Mouse (Mus musculus): ENCODE results near the gene Slc38a8. TPM values are rescaled to one million over a fixed set of nuclear protein-coding genes. Genes with fewer than 3 reads are reported as not detected.

The Slc38a8 gene
- total RNA-seq, 4 experiments from 2014 or later: not detected

GRCm38 (mm10) chr8:119487093-119487492, 14.4 kb downstream of the Slc38a8 start:
- no peak for DNase-seq (ENCODE audit: low spot score)

DNA sequence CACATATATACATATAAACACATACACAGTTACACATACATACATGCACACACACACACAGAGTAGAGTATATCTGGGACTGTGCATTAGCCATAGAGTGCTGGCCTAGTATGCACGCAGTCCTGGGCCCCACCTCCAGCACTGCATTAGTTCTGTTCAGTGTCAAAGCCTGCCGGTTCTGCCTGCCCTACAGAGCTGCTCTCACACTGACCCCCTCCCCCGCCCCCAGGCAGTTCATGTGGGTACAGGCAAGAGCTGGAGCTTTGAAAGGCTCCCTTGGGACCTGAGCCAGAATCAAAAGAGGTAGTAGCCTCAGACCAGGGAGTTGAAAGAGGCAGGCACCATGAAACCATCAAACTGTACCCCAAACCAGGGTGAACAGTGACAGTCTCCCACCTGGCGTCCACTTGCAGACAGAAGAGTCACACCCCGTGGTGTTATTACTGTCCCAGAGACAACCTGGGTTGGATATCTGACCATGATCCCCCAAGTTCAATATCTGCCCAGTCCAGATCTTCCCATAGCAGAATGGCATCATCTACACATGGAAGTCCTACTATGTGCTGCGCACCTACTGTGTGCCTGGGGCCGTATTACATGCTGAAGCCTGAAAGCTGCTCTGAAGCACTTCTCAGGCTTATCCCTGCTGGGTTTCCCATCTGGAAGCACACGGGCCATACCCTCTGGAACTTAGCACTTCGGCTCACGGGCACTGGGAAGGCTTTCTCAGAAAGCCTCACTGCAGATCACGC, 17.2 kb downstream of the Slc38a8 start:
- no peak for DNase-seq (ENCODE audit: low spot score)

DNA sequence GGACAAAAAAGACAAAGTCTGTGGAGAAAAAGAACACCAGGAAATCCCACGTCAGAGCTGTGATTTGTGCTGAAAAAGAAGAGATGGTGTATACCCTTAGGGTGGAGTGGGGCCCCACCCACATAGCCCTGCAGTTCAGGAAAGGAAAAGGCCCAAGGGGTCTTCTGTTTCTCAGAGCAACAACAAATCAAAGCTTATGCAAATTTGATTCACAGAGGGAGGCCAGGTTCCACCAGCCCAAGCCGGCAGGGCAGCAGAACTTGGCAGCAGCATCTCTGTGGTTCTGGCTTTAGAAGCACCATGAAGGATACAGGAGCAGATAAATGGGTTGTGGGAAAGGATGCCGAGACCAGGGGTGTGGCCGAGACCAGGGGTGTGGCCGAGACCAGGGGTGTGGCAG, 22.8 kb downstream of the Slc38a8 start:
- no peak for DNase-seq (ENCODE audit: low spot score)

- no peak for DNase-seq (ENCODE audit: low spot score)
Observed at GRCm38 (mm10) chr8:119468091-119468490, 33.4 kb downstream of the Slc38a8 start.

DNA sequence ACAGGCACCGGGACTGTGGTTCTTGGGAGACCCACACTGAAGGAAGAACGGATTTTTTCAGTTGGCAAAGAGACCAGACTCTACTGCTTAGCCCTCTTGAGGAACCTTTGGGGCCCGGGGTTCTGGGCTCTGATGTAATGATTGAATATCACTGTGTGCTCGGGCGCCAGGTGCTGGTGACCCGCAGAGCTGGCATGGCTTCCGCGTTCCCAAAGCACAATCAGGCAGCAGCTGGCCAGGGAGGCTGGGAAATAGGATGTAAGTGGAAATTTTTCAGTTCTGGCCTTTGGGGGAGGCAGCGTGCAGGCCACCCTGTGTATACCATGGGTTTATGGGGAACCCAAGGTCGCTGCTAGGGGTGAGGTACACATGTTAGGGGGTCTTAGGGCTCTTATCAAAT, 34.7 kb downstream of the Slc38a8 start:
- DNase-seq (ENCODE audit: low spot score): no peak

DNA sequence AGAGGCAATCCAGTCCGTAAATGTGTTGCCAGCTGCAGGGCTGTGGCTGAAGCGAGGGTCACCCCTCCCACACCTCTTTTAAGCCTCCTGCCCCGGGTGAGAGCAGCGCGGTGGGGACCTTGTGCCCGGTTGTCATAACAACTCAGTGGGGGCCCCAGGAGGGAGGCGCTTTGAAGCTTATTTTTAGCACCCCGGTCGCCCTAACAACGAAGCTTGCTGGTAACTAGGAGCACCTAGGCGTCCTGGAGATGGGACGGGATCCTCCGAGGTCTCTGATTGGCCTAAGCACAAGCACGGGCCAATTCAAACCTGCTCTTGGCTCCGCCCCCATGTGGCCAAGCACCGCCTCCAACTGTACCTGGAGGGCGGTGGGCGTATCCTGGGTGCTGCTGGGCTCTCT, 35.4 kb downstream of the Slc38a8 start:
- no peak for DNase-seq (ENCODE audit: low spot score)

GRCm38 (mm10) chr8:119463709-119464108, 37.8 kb downstream of the Slc38a8 start:
- DNase-seq (ENCODE audit: low spot score): no peak

DNA sequence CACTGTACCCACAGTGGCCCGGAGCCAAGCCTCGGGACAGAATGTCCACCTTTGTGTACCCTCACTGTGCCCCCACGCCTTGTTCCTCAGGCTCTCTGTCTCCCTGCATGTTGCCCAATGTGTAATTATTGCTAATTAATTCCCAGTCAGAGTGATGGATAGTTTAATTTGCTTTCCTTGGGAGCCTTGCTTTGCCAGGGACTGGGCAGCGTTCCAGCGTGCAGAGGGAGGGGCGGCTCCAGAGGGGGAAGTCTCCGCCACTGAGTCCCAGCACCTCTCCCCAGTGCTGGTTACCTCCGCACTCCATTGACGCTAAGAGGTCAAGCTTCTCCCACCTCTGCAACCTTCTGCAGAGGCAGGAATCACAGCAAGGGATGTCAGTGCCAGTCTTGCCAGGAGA, 40.1 kb downstream of the Slc38a8 start:
- no peak for DNase-seq (ENCODE audit: low spot score)

DNA sequence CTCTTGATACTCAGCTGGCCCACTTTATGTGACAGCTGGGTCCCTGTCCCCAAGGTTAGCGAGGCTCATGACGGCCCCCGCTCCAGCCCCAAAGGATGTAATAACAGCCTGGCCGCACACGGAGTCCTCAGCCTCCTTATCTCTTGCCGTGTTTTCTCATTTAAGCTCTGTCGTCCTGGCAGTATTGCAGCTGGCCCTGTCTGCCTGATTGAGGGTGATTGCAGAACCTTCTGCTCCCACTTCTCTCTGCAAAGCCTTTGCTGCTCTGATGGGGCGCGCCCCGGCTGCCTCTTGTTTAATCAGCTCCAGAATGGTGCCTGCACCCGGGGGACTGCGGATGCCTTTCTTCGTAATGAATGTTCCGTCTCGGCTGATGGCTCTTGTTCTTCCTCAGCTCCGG, 41.8 kb downstream of the Slc38a8 start:
- DNase-seq (ENCODE audit: low spot score): no peak

DNA sequence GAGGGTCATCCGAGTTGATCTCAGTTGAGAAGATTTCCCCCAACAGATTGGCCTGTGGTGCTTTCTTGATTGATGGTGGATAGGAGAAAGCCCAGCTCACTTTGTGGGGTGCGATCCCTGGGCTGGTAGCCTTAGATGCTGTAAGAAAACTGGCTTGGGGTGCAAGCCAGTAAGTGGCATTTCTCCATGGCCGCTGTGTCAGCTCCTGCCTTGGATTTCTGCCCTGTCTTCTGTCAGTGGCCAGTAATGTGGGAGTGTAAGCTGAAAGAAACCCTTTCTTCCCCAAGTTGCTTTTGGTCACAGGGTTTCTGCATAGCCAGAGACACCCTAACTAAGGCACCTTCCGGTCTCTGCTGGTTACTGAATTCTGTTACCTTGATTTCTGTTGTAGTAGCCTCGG, 45.5 kb downstream of the Slc38a8 start:
- DNase-seq (ENCODE audit: low spot score): no peak

- no peak for DNase-seq (ENCODE audit: low spot score)
Observed at GRCm38 (mm10) chr8:119452919-119453318, 48.6 kb downstream of the Slc38a8 start.

DNA sequence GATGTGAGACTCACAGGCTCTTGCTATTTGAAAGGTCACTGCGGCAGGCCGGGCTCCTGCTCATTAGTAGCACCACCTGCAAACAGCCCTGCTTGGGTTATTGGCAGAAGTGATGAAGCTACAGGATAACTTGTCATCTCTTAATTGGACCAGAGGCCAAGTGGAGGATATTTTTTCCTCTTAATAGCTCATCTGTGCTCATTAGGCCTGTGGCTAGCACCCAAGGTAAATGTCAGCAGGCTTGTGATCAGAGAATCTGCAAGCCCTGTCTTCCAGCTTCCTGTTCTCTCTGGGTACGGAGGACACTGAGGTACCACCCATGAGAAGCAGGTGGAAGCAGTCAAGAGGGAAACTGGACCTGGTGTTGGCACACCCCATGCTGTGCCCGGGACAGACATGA, 50.4 kb downstream of the Slc38a8 start:
- DNase-seq (ENCODE audit: low spot score): no peak

GRCm38 (mm10) chr8:119449627-119450026, 51.9 kb downstream of the Slc38a8 start:
- no peak for DNase-seq (ENCODE audit: low spot score)

GRCm38 (mm10) chr8:119447781-119448170, 53.7 kb downstream of the Slc38a8 start:
- DNase-seq (ENCODE audit: low spot score): no peak

DNA sequence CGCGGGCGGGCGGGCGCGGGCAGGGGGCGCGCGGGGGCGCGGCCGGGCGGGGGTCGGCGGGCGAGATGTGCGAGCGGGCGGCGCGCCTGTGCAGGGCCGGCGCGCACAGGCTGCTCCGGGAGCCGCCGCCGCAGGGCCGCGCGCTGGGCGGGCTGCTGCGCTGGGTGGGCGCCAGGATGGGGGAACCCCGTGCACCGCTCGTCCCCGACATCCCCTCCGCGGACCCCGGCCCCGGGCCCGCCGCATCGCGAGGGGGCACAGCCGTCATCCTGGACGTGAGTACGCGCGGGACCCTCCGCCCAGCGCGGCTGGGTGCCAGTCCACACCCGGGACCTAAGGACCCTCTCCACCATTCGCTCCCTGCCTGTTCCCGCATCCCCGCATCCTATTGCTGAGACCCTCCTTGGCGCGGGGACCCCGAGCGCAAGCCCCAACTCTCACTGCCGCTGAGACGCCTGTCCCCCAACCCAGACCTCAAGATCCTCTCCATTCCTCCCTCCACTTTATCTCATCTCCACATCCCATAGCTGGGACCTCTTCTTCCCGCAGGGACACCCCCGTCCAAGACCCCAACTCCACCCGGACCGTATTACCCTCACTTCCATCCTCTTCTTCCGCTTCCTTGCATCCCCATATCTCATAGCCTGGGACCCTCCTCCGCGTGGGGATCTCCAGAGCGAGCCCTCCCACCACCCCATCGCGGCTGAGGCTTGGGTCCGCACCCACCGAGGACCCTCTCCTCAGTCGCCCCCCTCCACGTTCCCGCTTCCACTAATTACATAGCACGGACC, 54.3 kb downstream of the Slc38a8 start:
- DNase-seq (ENCODE audit: low spot score): no peak

- peak; percentile 63 for DNase-seq (ENCODE audit: low spot score)
Observed at GRCm38 (mm10) chr8:119446211-119446989, 55.1 kb downstream of the Slc38a8 start, which contains the start of gene Necab2. Gene Necab2 (plus strand): TSS chr8:119446719.

DNA sequence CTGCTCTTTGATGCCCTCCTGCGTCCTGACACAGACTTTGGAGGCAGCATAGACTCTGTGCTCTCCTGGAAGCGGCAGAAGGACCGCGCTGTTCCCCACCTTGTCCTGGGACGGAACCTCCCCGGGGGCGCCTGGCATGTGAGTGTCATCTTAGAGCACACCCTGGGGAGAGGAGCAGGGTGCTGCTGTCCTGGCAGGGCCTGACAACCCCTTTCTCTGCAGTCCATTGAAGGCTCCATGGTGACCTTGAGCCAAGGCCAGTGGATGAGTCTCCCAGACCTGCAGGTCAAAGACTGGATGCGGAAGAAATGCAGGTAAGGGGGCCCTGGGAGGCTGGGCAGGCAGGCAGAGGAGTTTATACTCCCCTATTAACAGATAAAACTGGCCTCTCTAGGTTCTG, 58.5 kb downstream of the Slc38a8 start:
- no peak for DNase-seq (ENCODE audit: low spot score)

- no peak for DNase-seq (ENCODE audit: low spot score)
Observed at GRCm38 (mm10) chr8:119442013-119442412, 59.5 kb downstream of the Slc38a8 start.

DNA sequence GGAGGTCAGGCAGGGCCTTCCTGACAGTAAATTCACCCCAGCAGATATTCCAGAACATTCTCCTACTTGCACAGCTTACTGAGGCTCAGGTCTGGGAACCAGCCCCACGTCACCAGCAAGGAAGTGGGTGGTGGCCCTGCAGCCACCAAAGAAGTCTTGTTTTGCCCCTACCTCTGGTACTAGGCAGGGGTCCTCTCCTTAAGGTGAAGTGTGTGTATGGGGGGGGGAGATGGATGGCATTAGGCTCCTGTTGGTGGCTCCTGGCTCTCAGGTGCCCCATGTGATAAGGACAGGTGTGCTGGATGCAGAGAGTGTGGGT, 60.6 kb downstream of the Slc38a8 start:
- no peak for DNase-seq (ENCODE audit: low spot score)

DNA sequence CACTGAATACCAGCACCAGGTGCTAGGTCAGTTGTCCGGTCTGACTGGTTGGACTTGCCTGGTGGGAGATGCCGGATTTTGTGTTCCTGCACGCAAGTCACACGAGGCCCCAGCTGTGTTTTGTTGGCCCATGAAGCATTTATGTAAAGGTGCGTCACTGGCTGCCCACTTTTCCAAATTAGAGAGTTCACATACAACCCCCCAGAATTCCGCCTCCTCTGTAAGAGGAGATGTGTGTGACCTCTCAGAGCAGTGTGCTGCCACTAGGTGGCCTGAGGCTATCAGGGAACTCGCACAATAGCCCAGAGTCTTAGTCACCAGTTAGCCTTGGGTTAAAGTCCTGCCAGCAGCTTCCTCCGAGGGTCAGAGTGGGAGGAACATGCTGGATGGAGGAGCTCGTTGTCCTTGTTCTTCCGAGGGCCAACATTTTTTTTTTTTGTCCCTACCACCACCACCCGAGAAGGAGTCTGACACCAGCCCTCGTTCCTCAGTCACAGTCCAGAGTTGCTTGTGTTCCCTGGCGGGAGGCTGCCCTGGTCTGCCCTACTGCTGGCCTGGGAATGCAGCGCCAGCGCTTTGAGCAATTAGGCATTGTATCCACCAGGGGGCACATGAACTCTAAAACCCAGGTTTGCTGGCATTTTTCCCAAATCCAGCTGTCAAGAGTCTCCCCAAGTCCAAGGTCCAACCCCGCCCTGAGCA, 61.1 kb downstream of the Slc38a8 start:
- DNase-seq (ENCODE audit: low spot score): peak; percentile 89

DNA sequence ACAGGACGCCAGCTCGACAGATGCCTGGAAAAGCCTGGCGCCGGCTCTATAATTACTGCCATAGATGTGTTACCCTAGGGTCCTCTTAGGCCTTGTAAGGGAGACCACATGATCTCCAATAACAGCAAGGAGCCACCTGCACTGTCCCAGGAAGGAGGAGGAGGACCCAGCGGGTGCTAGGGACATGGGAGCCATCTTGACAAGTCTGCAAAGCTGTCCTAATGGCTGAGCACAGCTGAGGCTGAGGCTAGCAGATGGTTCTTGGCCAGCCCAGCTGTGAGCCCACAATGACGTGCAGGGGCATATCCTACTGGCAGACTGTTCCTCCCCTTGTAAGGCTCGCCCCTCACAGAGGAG, 61.6 kb downstream of the Slc38a8 start:
- DNase-seq (ENCODE audit: low spot score): no peak

DNA sequence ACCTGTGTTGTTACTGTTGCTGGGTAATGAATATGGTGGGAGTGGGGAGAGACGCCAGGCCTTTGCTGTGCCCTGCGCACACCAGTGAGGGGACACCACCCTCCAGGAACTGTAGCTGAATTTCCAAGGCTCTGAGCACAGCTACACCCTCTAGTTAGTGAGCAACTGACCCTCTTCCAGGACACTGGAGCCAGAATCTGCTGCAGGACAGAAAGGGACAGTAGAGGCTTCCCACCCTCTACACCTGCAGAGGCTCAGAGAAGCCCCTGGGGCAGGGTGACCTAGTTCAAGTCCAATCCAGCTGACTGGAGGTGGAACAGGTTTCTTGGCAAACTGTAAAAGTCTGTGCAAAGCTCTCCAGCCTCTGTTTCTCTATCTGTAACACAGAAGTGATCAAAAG, 62.1 kb downstream of the Slc38a8 start:
- DNase-seq (ENCODE audit: low spot score): no peak
